Mouse (Mus musculus): ENCODE measurements around the gene Klhdc8a.
"Not testable (repeated sequence)": the region's sequence is repeated elsewhere in the genome, so short reads cannot be mapped to it uniquely, and the experiment has no call there.

Gene Klhdc8a

GRCm38 (mm10) chr1:132343656-132344055 lies 45.2 kb downstream of the Klhdc8a start:
- DNase-seq (ENCODE audit: low read depth, low spot score): no peak

- no peak for DNase-seq (ENCODE audit: low read depth, low spot score)
Observed at GRCm38 (mm10) chr1:132345514-132345913, 47.1 kb downstream of the Klhdc8a start.

- DNase-seq (ENCODE audit: low read depth, low spot score): no peak
Observed at GRCm38 (mm10) chr1:132346134-132346851, 47.9 kb downstream of the Klhdc8a start.

- DNase-seq (ENCODE audit: low read depth, low spot score): no peak
Observed at GRCm38 (mm10) chr1:132346951-132347350, 48.5 kb downstream of the Klhdc8a start.

GRCm38 (mm10) chr1:132348401-132348800 lies 50.0 kb downstream of the Klhdc8a start:
- DNase-seq (ENCODE audit: low read depth, low spot score): no peak

- DNase-seq (ENCODE audit: low read depth, low spot score): not testable (repeated sequence)
Observed at GRCm38 (mm10) chr1:132349049-132349448, 50.6 kb downstream of the Klhdc8a start.

- not testable (repeated sequence) for DNase-seq (ENCODE audit: low read depth, low spot score)
Observed at GRCm38 (mm10) chr1:132349601-132350000, 51.2 kb downstream of the Klhdc8a start.

GRCm38 (mm10) chr1:132351058-132351457 lies 52.6 kb downstream of the Klhdc8a start:
- DNase-seq (ENCODE audit: low read depth, low spot score): no peak

- DNase-seq (ENCODE audit: low read depth, low spot score): no peak
Observed at GRCm38 (mm10) chr1:132353389-132353788, 55.0 kb downstream of the Klhdc8a start.

- DNase-seq (ENCODE audit: low read depth, low spot score): no peak
Observed at GRCm38 (mm10) chr1:132354234-132354633, 55.8 kb downstream of the Klhdc8a start.

- DNase-seq (ENCODE audit: low read depth, low spot score): no peak
Observed at GRCm38 (mm10) chr1:132355162-132355601, 56.8 kb downstream of the Klhdc8a start.

- DNase-seq (ENCODE audit: low read depth, low spot score): peak; percentile 78
Observed at GRCm38 (mm10) chr1:132355841-132356242, 57.4 kb downstream of the Klhdc8a start.

GRCm38 (mm10) chr1:132356841-132357240 lies 58.4 kb downstream of the Klhdc8a start:
- DNase-seq (ENCODE audit: low read depth, low spot score): no peak

All from brain, embryonic 18.5 days (tissue).